Mouse (Mus musculus) heart, postnatal 36 days (tissue): ENCODE measurements around the gene Hcn3. TPM values are rescaled to one million over a fixed set of nuclear protein-coding genes. Genes with fewer than 3 reads are reported as not detected.

ENCODE experiments used
- DNase-seq, 2 experiments: peaks; one replicate each; pipeline ENCODE4 v3.0.0; 2021 to 2022
- intact Hi-C: fragments of 180-260 bp; cut with DNase I; formaldehyde crosslinking; loops from one replicate; pipeline ENCODE4 v1.15.1; 2025
- total RNA-seq, 2 experiments: library from RNA; stranded (reverse); gene quantifications; 2 replicates each; pipeline ENCODE4 v1.2.3; 2021

Hcn3 gene
- total RNA-seq, 2 experiments from 2014 or later = 0.17 to 0.38 TPM

- intact Hi-C loops = no loop called here
- DNase-seq = no peak
Observed at GRCm38 (mm10) chr3:89103291-89103595, 56.8 kb downstream of the Hcn3 start.

GRCm38 (mm10) chr3:89102495-89103290 lies 57.3 kb downstream of the Hcn3 start:
- intact Hi-C loops = no loop called here

GRCm38 (mm10) chr3:89101812-89102494 lies 58.0 kb downstream of the Hcn3 start, which contains the start of gene Fdps:
TSS of gene Fdps (minus strand) at chr3:89101959.
- intact Hi-C loops = no loop called here
- DNase-seq = peak; percentile 86 to 88

More at GRCm38 (mm10) chr3:89102495-89103290, 57.3 kb downstream of the Hcn3 start:
- no peak for DNase-seq

GRCm38 (mm10) chr3:89101459-89101811 lies 58.6 kb downstream of the Hcn3 start:
- DNase-seq = no peak
- intact Hi-C loops = no loop called here

- intact Hi-C loops = no loop called here
- no peak for DNase-seq
Observed at GRCm38 (mm10) chr3:89100811-89101210, 59.2 kb downstream of the Hcn3 start, which contains the start of gene Gm43738. TSS of gene Gm43738 (minus strand) at chr3:89101099.

Other genes starting within 250 kb of the Hcn3 start
- gene Msto1, start 246.2 kb downstream of the Hcn3 start, total RNA-seq = 10 to 100 TPM; 14.1 to 15.7 TPM
- 10 to 100 TPM; 37.7 to 39.9 TPM for gene Ash1l, start 209.6 kb downstream of the Hcn3 start, total RNA-seq
- 100 to 1,000 TPM; 128 to 152 TPM for gene Dap3, start 209.0 kb downstream of the Hcn3 start, total RNA-seq
- 10 to 100 TPM; 24.4 to 25.1 TPM for gene Rusc1, start 66.9 kb downstream of the Hcn3 start, total RNA-seq
- not detected for gene Gm43738, start 59.1 kb downstream of the Hcn3 start, total RNA-seq
- gene Fdps, start 58.2 kb downstream of the Hcn3 start, total RNA-seq = 10 to 100 TPM; 20.0 to 20.7 TPM
- not detected for gene Pklr, start 24.1 kb downstream of the Hcn3 start, total RNA-seq
- gene Clk2, start 4.6 kb upstream of the Hcn3 start, total RNA-seq = 10 to 100 TPM; 15.8 to 19.9 TPM
- gene Scamp3, start 17.3 kb upstream of the Hcn3 start, total RNA-seq = 10 to 100 TPM; 49.8 to 49.9 TPM
- gene Fam189b, start 22.9 kb upstream of the Hcn3 start, total RNA-seq = 1 to 10 TPM; 4.6 to 5.5 TPM
- 10 to 100 TPM; 21.3 to 21.8 TPM for gene Gba, start 42.7 kb upstream of the Hcn3 start, total RNA-seq
- gene Thbs3, start 55.0 kb upstream of the Hcn3 start, total RNA-seq = 1 to 10 TPM; 6.8 to 9.4 TPM
- 10 to 100 TPM; 58.0 to 60.0 TPM for gene Mtx1, start 66.9 kb upstream of the Hcn3 start, total RNA-seq
- gene Muc1, start 68.9 kb upstream of the Hcn3 start, total RNA-seq = under 1 TPM; 0.14 to 0.46 TPM
- 10 to 100 TPM; 82.3 to 87.0 TPM for gene Krtcap2, start 85.8 kb upstream of the Hcn3 start, total RNA-seq
- under 1 TPM; 0.42 to 0.62 TPM for gene Trim46, start 86.1 kb upstream of the Hcn3 start, total RNA-seq
- 10 to 100 TPM; 50.0 to 52.3 TPM for gene Dpm3, start 99.2 kb upstream of the Hcn3 start, total RNA-seq
- gene Slc50a1, start 110.4 kb upstream of the Hcn3 start, total RNA-seq = 10 to 100 TPM; 20.5 to 23.0 TPM
- 10 to 100 TPM; 28.3 to 42.6 TPM for gene Efna1, start 120.9 kb upstream of the Hcn3 start, total RNA-seq
- gene Efna3, start 162.8 kb upstream of the Hcn3 start, total RNA-seq = not detected
- gene Efna4, start 177.8 kb upstream of the Hcn3 start, total RNA-seq = under 1 TPM; 0.19 to 0.22 TPM
- gene Adam15, start 189.8 kb upstream of the Hcn3 start, total RNA-seq = 10 to 100 TPM; 56.5 to 62.6 TPM
- not detected for gene Dcst2, start 201.8 kb upstream of the Hcn3 start, total RNA-seq
- not detected for gene Dcst1, start 205.1 kb upstream of the Hcn3 start, total RNA-seq
- gene Zbtb7b, start 234.6 kb upstream of the Hcn3 start, total RNA-seq = 10 to 100 TPM; 20.8 to 23.5 TPM
- gene Lenep, start 242.6 kb upstream of the Hcn3 start, total RNA-seq = under 1 TPM; 0.24 to 0.72 TPM